Mouse (Mus musculus): Measurements from ENCODE around the gene Cym.

- no peak for TF ChIP-seq CTCF (IDR thresholded peaks at IDR 0.05; ENCODE audit: low read depth)
- no peak for TF ChIP-seq EP300 (IDR thresholded peaks at IDR 0.05; ENCODE audit: low read depth)
These were observed 1.7 kb upstream of the Cym start for GRCm38 (mm10) chr3:107223230-107223629.

Data from heart, postnatal 0 days (tissue).